Mouse (Mus musculus): ENCODE data around the gene Zc3hav1. TPM values are rescaled to one million over a fixed set of nuclear protein-coding genes. Genes with fewer than 3 reads are reported as not detected.

The Zc3hav1 gene
- polyA plus RNA-seq, 1 experiment, result 1.5 TPM

DNA sequence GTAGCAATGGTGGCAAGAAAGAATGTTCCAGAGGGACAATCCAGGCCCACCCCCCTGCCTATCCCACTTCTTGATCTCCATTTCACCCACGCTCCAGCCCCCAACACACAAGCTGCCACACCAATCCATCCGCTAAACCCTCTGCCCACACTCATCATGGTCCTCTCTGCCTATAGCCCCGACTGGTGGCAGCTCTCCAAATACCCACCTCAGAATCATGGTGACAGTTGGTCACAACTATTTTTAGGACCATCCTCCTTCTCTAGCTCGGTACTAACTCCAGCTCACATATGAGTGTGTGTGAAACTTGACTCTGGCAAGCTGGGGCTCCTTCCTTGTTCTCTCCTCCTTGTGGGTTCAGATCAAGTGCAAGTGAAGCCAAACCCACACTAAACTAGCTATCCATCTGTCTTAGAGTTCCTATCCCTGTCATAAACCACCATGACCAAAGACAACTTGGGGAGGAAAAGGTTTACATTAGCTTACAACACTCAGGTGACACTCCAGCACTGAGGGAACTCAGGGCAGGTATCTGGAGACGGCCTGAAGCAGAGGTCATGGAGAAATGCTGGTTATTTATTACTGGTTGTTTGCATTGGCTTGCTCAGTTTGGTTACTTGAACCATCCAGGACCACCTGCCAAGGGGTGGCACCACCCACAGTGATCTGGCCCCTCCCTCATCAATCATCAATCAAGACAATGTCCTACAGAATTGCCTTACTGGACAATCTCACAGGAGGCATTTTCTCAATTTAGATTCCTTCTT lies 90.8 kb downstream of the Zc3hav1 start:
- TF ChIP-seq CTCF (IDR thresholded peaks at IDR 0.05; ENCODE audit: borderline replicate concordance, extremely low read depth, insufficient read depth, insufficient read length) (no peak), POLR2A (IDR thresholded peaks at IDR 0.05; ENCODE audit: borderline replicate concordance, extremely low read depth, insufficient read depth, insufficient read length, poor library complexity, severe bottlenecking) (no peak)
- DNase-seq (ENCODE audit: low read depth), result no peak

DNA sequence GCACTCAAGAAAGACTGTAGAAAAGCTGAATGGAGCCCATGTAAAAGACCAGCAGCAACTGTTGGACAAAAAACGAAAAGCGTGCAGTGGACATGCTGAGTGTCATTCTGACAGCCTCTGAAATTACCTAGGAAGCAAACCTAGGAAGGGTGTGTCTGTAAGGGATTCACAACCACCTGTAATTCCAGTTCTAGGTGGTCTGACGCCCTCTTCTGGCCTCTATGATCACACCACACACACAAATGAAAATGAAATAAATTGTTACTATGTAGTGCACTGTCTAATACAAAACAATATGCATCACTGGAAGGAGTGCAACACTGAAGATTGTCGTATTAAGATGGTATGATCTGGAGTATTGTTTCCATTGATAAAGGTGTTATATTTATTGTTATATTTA lies 92.5 kb downstream of the Zc3hav1 start:
- TF ChIP-seq CTCF (IDR thresholded peaks at IDR 0.05; ENCODE audit: borderline replicate concordance, extremely low read depth, insufficient read depth, insufficient read length) (no peak), POLR2A (IDR thresholded peaks at IDR 0.05; ENCODE audit: borderline replicate concordance, extremely low read depth, insufficient read depth, insufficient read length, poor library complexity, severe bottlenecking) (no peak)
- no peak for DNase-seq (ENCODE audit: low read depth)

DNA sequence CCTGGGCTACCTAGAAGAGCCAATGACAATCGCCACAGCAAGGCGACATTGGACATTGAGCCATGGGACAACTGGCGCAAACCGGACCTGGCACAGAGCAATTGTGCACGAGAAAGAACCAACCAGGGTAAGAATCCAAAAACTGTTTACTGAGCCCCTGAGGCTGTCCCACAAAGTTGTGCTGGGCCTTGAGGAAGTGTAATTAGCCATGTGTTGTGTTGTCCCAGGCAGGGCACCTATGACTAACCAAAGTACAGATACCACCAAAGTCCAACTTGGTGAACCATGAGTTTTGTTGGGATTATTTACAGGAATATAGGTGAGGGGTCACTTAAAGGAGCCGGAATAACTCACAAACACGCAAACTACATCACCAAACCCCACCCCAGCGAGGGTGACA lies 96.9 kb downstream of the Zc3hav1 start:
- no peak for TF ChIP-seq POLR2A (IDR thresholded peaks at IDR 0.05; ENCODE audit: borderline replicate concordance, extremely low read depth, insufficient read depth, insufficient read length, poor library complexity, severe bottlenecking)
- no peak for DNase-seq (ENCODE audit: low read depth)

DNA sequence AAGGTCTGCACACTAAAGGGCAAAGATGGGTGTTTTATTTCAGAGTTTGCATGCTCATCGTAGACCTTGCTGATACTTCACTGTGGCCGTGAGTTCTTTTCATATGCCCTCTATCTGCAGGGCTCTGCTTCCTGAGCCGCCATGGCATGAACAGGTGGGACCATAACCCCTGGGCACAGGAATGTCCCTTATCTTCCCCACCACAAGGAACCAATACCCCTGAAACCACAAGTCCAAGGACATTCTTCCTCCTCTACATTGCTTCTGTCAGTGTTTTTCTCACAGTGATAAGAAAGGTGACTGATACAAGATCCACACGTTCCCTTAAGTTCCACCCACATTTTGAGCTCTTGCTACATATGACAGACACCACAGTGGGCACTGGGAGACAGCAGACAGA lies 97.6 kb downstream of the Zc3hav1 start:
- no peak for DNase-seq (ENCODE audit: low read depth)

DNA sequence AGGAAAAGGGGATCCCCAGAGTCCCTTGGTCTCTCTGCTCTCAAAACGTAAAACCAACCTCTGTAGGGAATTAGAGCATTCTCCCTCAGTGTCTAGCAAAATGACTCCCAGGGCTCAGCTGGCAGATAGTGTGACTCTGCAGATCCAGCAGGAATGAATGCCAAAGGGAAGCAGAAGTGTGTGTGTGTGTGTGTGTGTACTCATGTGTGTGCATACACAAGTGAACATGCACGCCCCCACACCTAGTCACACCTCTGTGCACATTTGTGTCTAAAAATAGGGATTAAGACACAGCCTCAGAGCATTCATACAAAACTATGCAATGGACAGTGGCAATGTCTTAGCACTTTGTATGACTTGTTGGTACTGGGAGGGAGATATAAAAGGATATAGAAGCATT lies 98.6 kb downstream of the Zc3hav1 start:
- TF ChIP-seq CTCF (IDR thresholded peaks at IDR 0.05; ENCODE audit: borderline replicate concordance, extremely low read depth, insufficient read depth, insufficient read length) (no peak), POLR2A (IDR thresholded peaks at IDR 0.05; ENCODE audit: borderline replicate concordance, extremely low read depth, insufficient read depth, insufficient read length, poor library complexity, severe bottlenecking) (no peak)

More for the DNA sequence above, 97.6 kb downstream of the Zc3hav1 start:
- no peak for TF ChIP-seq CTCF (IDR thresholded peaks at IDR 0.05; ENCODE audit: borderline replicate concordance, extremely low read depth, insufficient read depth, insufficient read length)
- no peak for TF ChIP-seq POLR2A (IDR thresholded peaks at IDR 0.05; ENCODE audit: borderline replicate concordance, extremely low read depth, insufficient read depth, insufficient read length, poor library complexity, severe bottlenecking)

More for the DNA sequence above, 98.6 kb downstream of the Zc3hav1 start:
- DNase-seq (ENCODE audit: low read depth), result no peak

Other genes starting within 250 kb of the Zc3hav1 start
- 0.15 TPM in 1 of 2 replicates, not detected in the other for gene Tmem213, start 245.3 kb downstream of the Zc3hav1 start, polyA plus RNA-seq (2012; rRNA removed)
- gene Atp6v0a4, start 230.0 kb downstream of the Zc3hav1 start, polyA plus RNA-seq (2012; rRNA removed), result 0.44 and 0.48 TPM in 2 replicates
- gene D630045J12Rik, start 100.6 kb downstream of the Zc3hav1 start, polyA plus RNA-seq (2012; rRNA removed), result 34.9 and 50.5 TPM in 2 replicates
- 29.6 and 33.9 TPM in 2 replicates for gene Zc3hav1l, start 55.3 kb downstream of the Zc3hav1 start, polyA plus RNA-seq (2012; rRNA removed)
- gene Ttc26, start 26.9 kb upstream of the Zc3hav1 start, polyA plus RNA-seq (2012; rRNA removed), result 8.7 and 9.0 TPM in 2 replicates
- gene Ubn2, start 79.3 kb upstream of the Zc3hav1 start, polyA plus RNA-seq (2012; rRNA removed), result 29.4 and 37.1 TPM in 2 replicates
- gene Fmc1, start 178.9 kb upstream of the Zc3hav1 start, polyA plus RNA-seq (2012; rRNA removed), result 135 and 188 TPM in 2 replicates
- gene Luc7l2, start 196.7 kb upstream of the Zc3hav1 start, polyA plus RNA-seq (2012; rRNA removed), result 103 and 149 TPM in 2 replicates

Data from brain, embryonic 14.5 days (tissue).